Mouse (Mus musculus) hindbrain, postnatal 0 days (tissue): ENCODE results near the gene Txnrd2. TPM values are rescaled to one million over a fixed set of nuclear protein-coding genes. Genes with fewer than 3 reads are reported as not detected.

Source experiments
- ATAC-seq: fragments of 200-750 bp; cut with Nextera tagmentation; 2 replicates; pipeline ENCODE4 v1.8.0; 2017; ENCODE audit warnings: mild to moderate bottlenecking, moderate TSS enrichment, moderate library complexity
- DNase-seq: peaks from one replicate; pipeline ENCODE4 v3.0.0-alpha.2; 2015; ENCODE audit warnings: low spot score
- H3K27ac ChIP-seq: fragments of 300-500 bp; sonication (generic); 2 replicates; pipeline ENCODE4 v1.5.1; 2014; ENCODE audit warnings: mild to moderate bottlenecking
- H3K27me3 ChIP-seq: fragments of 300-500 bp; sonication (generic); 2 replicates; pipeline ENCODE4 v1.6.1; 2014; ENCODE audit warnings: low read length, mixed read lengths; ENCODE audit not compliant: insufficient read depth
- H3K36me3 ChIP-seq: fragments of 300-500 bp; sonication (generic); 2 replicates; pipeline ENCODE4 v1.6.1; 2014; ENCODE audit warnings: low read length, mixed read lengths; ENCODE audit not compliant: insufficient read depth
- H3K4me1 ChIP-seq: fragments of 300-500 bp; sonication (generic); 2 replicates; pipeline ENCODE4 v1.6.1; 2014; ENCODE audit warnings: antibody characterized with exemption, low read length, mixed read lengths; ENCODE audit not compliant: insufficient read depth
- H3K4me2 ChIP-seq: fragments of 300-500 bp; sonication (generic); 2 replicates; pipeline ENCODE4 v1.6.1; 2014; ENCODE audit warnings: low read depth, mild to moderate bottlenecking, low read length, moderate library complexity, mixed read lengths
- H3K4me3 ChIP-seq: fragments of 300-500 bp; sonication (generic); 2 replicates; pipeline ENCODE4 v1.5.1; 2014; ENCODE audit warnings: low read length
- H3K9ac ChIP-seq: fragments of 300-500 bp; sonication (generic); replicated peaks from 2 replicates; pipeline ENCODE4 v1.6.1; 2014; ENCODE audit warnings: mild to moderate bottlenecking, low read length, moderate library complexity, mixed read lengths
- H3K9me3 ChIP-seq: fragments of 300-500 bp; sonication (generic); 2 replicates; pipeline ENCODE4 v1.6.1; 2016; ENCODE audit warnings: low read length, mixed read lengths
- CTCF ChIP-seq: IDR thresholded peaks from 2 replicates; pipeline ENCODE4 v1.5.1; 2016; ENCODE audit warnings: antibody characterized with exemption, control low read depth, low read depth
- WGBS: fragments of 180-500 bp; shearing (Covaris S2); extraction: QIAGEN DNeasy Blood & Tissue Kit; methylation state at CpG from one replicate; pipeline ENCODE4 v1.1.7; 2014; 5-methylcytosine and 5-hydroxymethylcytosine counted together
- polyA plus RNA-seq: library from polyadenylated mRNA; unstranded; fragments of >200 nt; fragmentation: Nextera tagmentation; extraction: Ambion mirVana; gene quantifications from 2 replicates; pipeline ENCODE4 v1.2.1, GENCODE M21; 2015
- total RNA-seq: library from RNA; depleted of rRNA; stranded (reverse); fragments of >200 nt; gene quantifications from 2 replicates; pipeline ENCODE4 v1.2.3, GENCODE M21; 2014

The Txnrd2 gene
- total and polyA plus RNA-seq, 2 experiments from 2014 or later = 23.1 to 41.8 TPM

GRCm38 (mm10) chr16:18448104-18448503, 21.9 kb downstream of the Txnrd2 start:
- 86% methylated on average over 6 of the region's 6 CpGs for whole genome bisulfite sequencing
- H3K4me3 ChIP-seq = no peak overlapping the region

GRCm38 (mm10) chr16:18449005-18449404, 22.8 kb downstream of the Txnrd2 start:
- WGBS = 92% methylated on average over 4 of the region's 4 CpGs
- H3K4me1 ChIP-seq = 0 out of 2 replicates have a peak, but pooled peaks cover 4% of the 10 kb centered on the region
- no peak for DNase-seq
- no peaks in the 10 kb centered on the region for H3K36me3 ChIP-seq
- no peak overlapping the region for H3K27ac ChIP-seq
- no peak for TF ChIP-seq CTCF
- no peaks in the 10 kb centered on the region for H3K9me3 ChIP-seq
- H3K4me2 ChIP-seq = no peak overlapping the region
- no peaks in the 10 kb centered on the region for H3K27me3 ChIP-seq
- H3K4me3 ChIP-seq = no peak overlapping the region
- ATAC-seq = no peak
- no peak overlapping the region for H3K9ac ChIP-seq

More at GRCm38 (mm10) chr16:18448104-18448503, 21.9 kb downstream of the Txnrd2 start:
- TF ChIP-seq CTCF = no peak
- DNase-seq (no peak), ATAC-seq (no peak)
- no peak overlapping the region for H3K27ac ChIP-seq
- no peak overlapping the region for H3K9ac ChIP-seq
- 0 out of 2 replicates have a peak, but pooled peaks cover 4% of the 10 kb centered on the region for H3K4me1 ChIP-seq
- no peaks in the 10 kb centered on the region for H3K36me3 ChIP-seq
- no peaks in the 10 kb centered on the region for H3K27me3 ChIP-seq
- no peak overlapping the region for H3K4me2 ChIP-seq
- H3K9me3 ChIP-seq = no peaks in the 10 kb centered on the region

GRCm38 (mm10) chr16:18451486-18452181, 25.4 kb downstream of the Txnrd2 start:
- Histone ChIP-seq H3K9me3 (no peaks in the 10 kb centered on the region), H3K27ac (no peak overlapping the region), H3K4me3 (no peak overlapping the region), H3K27me3 (no peaks in the 10 kb centered on the region), H3K4me2 (no peak overlapping the region), H3K4me1 (0 out of 2 replicates have a peak, but pooled peaks cover 4% of the 10 kb centered on the region), H3K9ac (no peak overlapping the region), H3K36me3 (no peaks in the 10 kb centered on the region; the same call in 1 of the 2 replicates)
- no peak for TF ChIP-seq CTCF
- WGBS = 55% methylated on average over 9 of the region's 9 CpGs
- DNase-seq (no peak), ATAC-seq (no peak)

GRCm38 (mm10) chr16:18452361-18452862, 26.2 kb downstream of the Txnrd2 start:
- DNase-seq = no peak
- 0 out of 2 replicates have a peak, but pooled peaks have one; percentile 10 for ATAC-seq
- no peak overlapping the region for H3K9ac ChIP-seq

GRCm38 (mm10) chr16:18453846-18454245, 27.7 kb downstream of the Txnrd2 start:
- Histone ChIP-seq H3K27ac (no peak overlapping the region), H3K4me2 (no peak overlapping the region), H3K36me3 (no peaks in the 10 kb centered on the region; the same call in 1 of the 2 replicates), H3K27me3 (no peaks in the 10 kb centered on the region), H3K4me3 (no peak overlapping the region), H3K4me1 (0 out of 2 replicates have a peak, but pooled peaks cover 4% of the 10 kb centered on the region), H3K9ac (no peak overlapping the region), H3K9me3 (no peaks in the 10 kb centered on the region)
- no peak for ATAC-seq
- TF ChIP-seq CTCF = no peak
- WGBS = 57% methylated on average over 5 of the region's 5 CpGs
- no peak for DNase-seq

More at GRCm38 (mm10) chr16:18452361-18452862, 26.2 kb downstream of the Txnrd2 start:
- 70% methylated on average over 8 of the region's 8 CpGs for WGBS
- no peak overlapping the region for H3K4me3 ChIP-seq
- no peaks in the 10 kb centered on the region for H3K9me3 ChIP-seq
- TF ChIP-seq CTCF = no peak
- H3K4me2 ChIP-seq = no peak overlapping the region
- no peaks in the 10 kb centered on the region for H3K27me3 ChIP-seq
- H3K27ac ChIP-seq = no peak overlapping the region
- 0 out of 2 replicates have a peak, but pooled peaks cover 4% of the 10 kb centered on the region for H3K4me1 ChIP-seq
- no peaks in the 10 kb centered on the region; the same call in 1 of the 2 replicates for H3K36me3 ChIP-seq

- no peaks in the 10 kb centered on the region for H3K9me3 ChIP-seq
- no peaks in the 10 kb centered on the region for H3K27me3 ChIP-seq
- H3K9ac ChIP-seq = no peak overlapping the region
- no peak for ATAC-seq
- no peaks in the 10 kb centered on the region; the same call in 1 of the 2 replicates for H3K36me3 ChIP-seq
- H3K4me2 ChIP-seq = no peak overlapping the region
- no peak overlapping the region for H3K27ac ChIP-seq
- DNase-seq = no peak
- WGBS = 88% methylated on average over 6 of the region's 6 CpGs
- no peak overlapping the region for H3K4me3 ChIP-seq
- 0 out of 2 replicates have a peak, but pooled peaks cover 7% of the 10 kb centered on the region for H3K4me1 ChIP-seq
- no peak for TF ChIP-seq CTCF
Measured at GRCm38 (mm10) chr16:18455407-18455806, 29.2 kb downstream of the Txnrd2 start.

GRCm38 (mm10) chr16:18458661-18459060, 32.5 kb downstream of the Txnrd2 start:
- H3K27me3 ChIP-seq = no peaks in the 10 kb centered on the region
- no peak for TF ChIP-seq CTCF
- DNase-seq (no peak), ATAC-seq (no peak)
- H3K4me3 ChIP-seq = no peak overlapping the region
- H3K36me3 ChIP-seq = no peaks in the 10 kb centered on the region; the same call in 1 of the 2 replicates
- H3K4me1 ChIP-seq = 0 out of 2 replicates have a peak, but pooled peaks cover 3% of the 10 kb centered on the region
- H3K4me2 ChIP-seq = no peak overlapping the region
- H3K27ac ChIP-seq = no peak overlapping the region
- H3K9ac ChIP-seq = no peak overlapping the region
- no peaks in the 10 kb centered on the region for H3K9me3 ChIP-seq
